Mouse (Mus musculus) CH12.LX (cell line): ENCODE results near the gene Wtap. TPM values are rescaled to one million over a fixed set of nuclear protein-coding genes. Genes with fewer than 3 reads are reported as not detected.
"Not testable (repeated sequence)": the region's sequence is repeated elsewhere in the genome, so short reads cannot be mapped to it uniquely, and the experiment has no call there.

Experiments used
- DNase-seq: peaks from one replicate; pipeline ENCODE4 v3.0.0-alpha.2; 2013; ENCODE audit errors: extremely low read depth
- H3K27ac ChIP-seq: 2 replicates; pipeline ENCODE4 v1.5.1; 2012; ENCODE audit warnings: low read depth, mild to moderate bottlenecking, control low read depth, moderate library complexity; ENCODE audit not compliant: insufficient read depth
- H3K27me3 ChIP-seq: replicated peaks from 2 replicates; pipeline ENCODE3; 2012; ENCODE audit warnings: inconsistent platforms
- H3K36me3 ChIP-seq, 2 experiments: replicated peaks in 1 of 2; 2 replicates each; pipeline versions ENCODE3 to v1.6.1; 2012; ENCODE audit warnings: inconsistent platforms in 1 of 2, low read length in 1 of 2, mild to moderate bottlenecking in 1 of 2, mixed read lengths in 1 of 2, moderate library complexity in 1 of 2; ENCODE audit not compliant: control insufficient read depth in 1 of 2, insufficient read depth in 1 of 2
- H3K4me1 ChIP-seq, 2 experiments: 2 replicates each; pipeline ENCODE4 v1.6.1; 2012; ENCODE audit warnings: inconsistent platforms in 1 of 2, moderate library complexity in 1 of 2; ENCODE audit not compliant: insufficient read depth in 2 of 2, control insufficient read depth in 1 of 2
- H3K4me2 ChIP-seq: 2 replicates; pipeline ENCODE4 v1.6.1; 2012; ENCODE audit warnings: low read depth, mild to moderate bottlenecking, control low read depth; ENCODE audit not compliant: poor library complexity, insufficient read depth, severe bottlenecking
- H3K4me3 ChIP-seq, 3 experiments: fragments of 150-350 bp in 1 of 3; sonication (generic) in 1 of 3; replicated peaks in 1 of 3; 2 replicates each; pipeline versions ENCODE3 to v1.5.1; 2011 to 2012; ENCODE audit warnings: low read depth in 2 of 3, low read length in 2 of 3, mild to moderate bottlenecking in 2 of 3, moderate library complexity in 2 of 3, control low read depth in 1 of 3, improper control_type of control experiment in 1 of 3, inconsistent platforms in 1 of 3, mixed read lengths in 1 of 3; ENCODE audit not compliant: poor library complexity in 1 of 3
- H3K79me2 ChIP-seq: replicated peaks from 2 replicates; pipeline ENCODE4 v1.6.1; 2012; ENCODE audit warnings: mild to moderate bottlenecking, moderate library complexity; ENCODE audit not compliant: control insufficient read depth, poor library complexity, insufficient read depth, severe bottlenecking; ENCODE audit errors: extremely low read depth
- H3K9ac ChIP-seq: 2 replicates; pipeline ENCODE4 v1.6.1; 2012; ENCODE audit warnings: low read depth, mild to moderate bottlenecking, control low read depth, moderate library complexity; ENCODE audit not compliant: insufficient read depth
- H3K9me3 ChIP-seq: replicated peaks from 2 replicates; pipeline ENCODE3; 2012; ENCODE audit warnings: low read length, inconsistent platforms, mixed read lengths
- CHD2 ChIP-seq: IDR thresholded peaks from 2 replicates; pipeline ENCODE4 v1.6.1; 2011; ENCODE audit warnings: low read length, improper control_type of control experiment
- ELF1 ChIP-seq: IDR thresholded peaks from 2 replicates; pipeline ENCODE4 v1.6.1; 2014; ENCODE audit warnings: low read depth, mild to moderate bottlenecking, inconsistent platforms, low read length, improper control_type of control experiment
- HCFC1 ChIP-seq: IDR thresholded peaks from 2 replicates; pipeline ENCODE4 v1.6.1; 2012; ENCODE audit warnings: low read depth, mild to moderate bottlenecking, inconsistent platforms, low read length, improper control_type of control experiment
- JUND ChIP-seq: conservative IDR thresholded peaks from 2 replicates; pipeline ENCODE4 v1.6.1; 2011; ENCODE audit warnings: low read depth, low read length, improper control_type of control experiment
- MAFK ChIP-seq: IDR thresholded peaks from 2 replicates; pipeline ENCODE4 v1.6.1; 2011; ENCODE audit warnings: low read length, improper control_type of control experiment; ENCODE audit not compliant: insufficient replicate concordance
- MAX ChIP-seq: IDR thresholded peaks from 2 replicates; pipeline ENCODE4 v1.6.1; 2011; ENCODE audit warnings: low read length, improper control_type of control experiment
- MYC ChIP-seq: IDR thresholded peaks from 2 replicates; pipeline ENCODE4 v1.6.1; 2011; ENCODE audit warnings: low read depth, mild to moderate bottlenecking, improper control_type of control experiment, low read length
- NELFE ChIP-seq: IDR thresholded peaks from 2 replicates; pipeline ENCODE4 v1.6.1; 2011; ENCODE audit warnings: low read depth, low read length, improper control_type of control experiment
- NRF1 ChIP-seq: IDR thresholded peaks from 2 replicates; pipeline ENCODE4 v1.6.1; 2014; ENCODE audit warnings: low read depth, mild to moderate bottlenecking, inconsistent platforms, low read length, improper control_type of control experiment, moderate library complexity
- POLR2AphosphoS2 ChIP-seq: IDR thresholded peaks from 2 replicates; pipeline ENCODE4 v1.6.1; 2011; ENCODE audit warnings: low read depth, low read length, improper control_type of control experiment
- RAD21 ChIP-seq: IDR thresholded peaks from 2 replicates; pipeline ENCODE4 v1.6.1; 2011; ENCODE audit warnings: low read depth, mild to moderate bottlenecking, low read length, improper control_type of control experiment, moderate library complexity
- RCOR1 ChIP-seq: conservative IDR thresholded peaks from 2 replicates; pipeline ENCODE4 v1.6.1; 2012; ENCODE audit warnings: low read depth, mild to moderate bottlenecking, inconsistent platforms, low read length, improper control_type of control experiment
- SIN3A ChIP-seq: IDR thresholded peaks from 2 replicates; pipeline ENCODE4 v1.6.1; 2012; ENCODE audit warnings: low read length, improper control_type of control experiment, inconsistent platforms
- SMC3 ChIP-seq: IDR thresholded peaks from 2 replicates; pipeline ENCODE4 v1.6.1; 2011; ENCODE audit warnings: low read depth, low read length, improper control_type of control experiment
- UBTF ChIP-seq: IDR thresholded peaks from 2 replicates; pipeline ENCODE4 v1.6.1; 2012; ENCODE audit warnings: low read depth, mild to moderate bottlenecking, inconsistent platforms, low read length, improper control_type of control experiment, moderate library complexity
- USF1 ChIP-seq: IDR thresholded peaks from 2 replicates; pipeline ENCODE4 v1.6.1; 2014; ENCODE audit warnings: low read depth, mild to moderate bottlenecking, inconsistent platforms, low read length, improper control_type of control experiment
- ZNF384 ChIP-seq: IDR thresholded peaks from 2 replicates; pipeline ENCODE4 v1.6.1; 2012; ENCODE audit warnings: low read depth, low read length, improper control_type of control experiment, inconsistent platforms
- dilution Hi-C: fragments of 300-500 bp; cut with MboI; formaldehyde crosslinking; loops from 2 replicates; pipeline ENCODE4 v1.14.3; 2020; ENCODE audit warnings: low sequenced_read_pairs; ENCODE audit not compliant: extremely low pct_unique_long_range_greater_than_20kb, extremely low pct_ligation_motif_present
- in situ Hi-C: fragments of 300-500 bp; cut with MboI; formaldehyde crosslinking; loops from 3 replicates; pipeline ENCODE4 v1.14.3; 2019; ENCODE audit warnings: low sequenced_read_pairs, low pct_ligation_motif_present, low pct_unique_long_range_greater_than_20kb, mixed read lengths
- polyA plus RNA-seq: library from polyadenylated mRNA; unstranded; fragments of >175 nt; gene quantifications from 2 replicates; pipeline ENCODE4 v1.2.1, GENCODE M21; 2012; ENCODE audit warnings: low read depth; ENCODE audit not compliant: insufficient read length
- total RNA-seq, 2 experiments: library from RNA; depleted of rRNA; stranded (reverse); fragments of 300-350 nt in 1 of 2; fragments of >200 nt in 1 of 2; gene quantifications; 2 replicates each; pipeline ENCODE4 v1.2.3; 2012 to 2014

Wtap gene
- total and polyA plus RNA-seq, 3 experiments = 54.1 to 129 (median 88.9) TPM

DNA sequence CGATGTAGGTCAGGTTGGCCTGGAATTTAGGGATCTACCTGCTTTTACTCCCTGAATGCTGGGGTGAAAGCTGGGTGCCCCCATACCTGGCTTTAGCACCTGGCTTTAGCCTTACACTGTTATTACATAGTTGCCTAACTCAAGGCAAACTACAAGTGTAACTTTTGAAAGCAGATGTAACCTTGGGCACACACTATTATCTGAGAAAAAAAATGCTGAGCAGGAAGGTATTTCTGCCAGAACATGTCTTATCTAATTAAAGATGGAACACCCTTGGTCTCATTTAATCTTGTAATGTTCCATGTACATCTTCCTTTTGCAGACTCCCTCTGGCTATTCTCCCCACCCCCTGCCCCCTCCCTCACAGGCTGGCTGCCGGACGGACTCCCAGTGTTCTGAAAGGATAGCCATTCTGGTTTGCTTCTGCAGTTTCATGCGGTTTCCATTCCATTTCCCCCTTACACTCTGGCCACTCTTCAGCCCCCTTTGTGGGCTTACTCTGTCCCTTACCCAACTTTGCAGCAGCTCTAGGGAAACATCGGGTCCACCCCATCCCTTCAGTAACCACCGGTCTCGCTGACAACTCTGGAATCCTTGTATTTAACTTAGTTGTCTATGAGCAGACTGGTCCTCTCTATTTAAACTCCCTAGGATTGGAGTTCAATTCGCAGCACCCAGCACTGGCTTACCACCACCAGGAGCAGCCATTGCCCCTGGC, 52.3 kb downstream of the Wtap start:
- Histone ChIP-seq H3K9ac (no peak overlapping the region), H3K4me3 (no peak overlapping the region), H3K79me2 (no peaks in the 10 kb centered on the region), H3K9me3 (no peaks in the 10 kb centered on the region), H3K27ac (no peak overlapping the region), H3K4me2 (no peak overlapping the region), H3K36me3 (peaks cover 25 to 50% of the 10 kb centered on the region in 2 experiments), H3K4me1 (no peaks in the 10 kb centered on the region), H3K27me3 (no peaks in the 10 kb centered on the region)
- TF ChIP-seq MAFK (no peak), HCFC1 (no peak), ELF1 (no peak), RCOR1 (no peak), CHD2 (no peak), UBTF (no peak), RAD21 (no peak), JUND (no peak), SIN3A (no peak), MAX (no peak), POLR2AphosphoS2 (no peak), NRF1 (no peak), SMC3 (no peak)
- in situ Hi-C loops (no loop called here), dilution Hi-C loops (no loop called here)
- DNase-seq = no peak

- Histone ChIP-seq H3K79me2 (no peaks in the 10 kb centered on the region), H3K36me3 (peaks cover 18 to 40% of the 10 kb centered on the region in 2 experiments), H3K27ac (no peak within 1 kb of the TSS), H3K4me3 (no peak within 1 kb of the TSS), H3K27me3 (no peaks in the 10 kb centered on the region), H3K9ac (no peak within 1 kb of the TSS), H3K4me2 (no peak within 1 kb of the TSS), H3K9me3 (no peaks in the 10 kb centered on the region), H3K4me1 (no peaks in the 10 kb centered on the region)
- TF ChIP-seq HCFC1 (no peak), USF1 (no peak), JUND (no peak), NELFE (no peak), SMC3 (no peak), MAX (no peak), RCOR1 (no peak), RAD21 (no peak), ZNF384 (no peak), MYC (no peak), CHD2 (no peak)
- no peak for DNase-seq
- in situ Hi-C loops (no loop called here), dilution Hi-C loops (no loop called here)
These were observed 53.7 kb downstream of the Wtap start, which contains the start of gene Acat3 for GRCm38 (mm10) chr17:12940151-12940805. Gene Acat3, minus strand, starts transcription at chr17:12940600.

DNA sequence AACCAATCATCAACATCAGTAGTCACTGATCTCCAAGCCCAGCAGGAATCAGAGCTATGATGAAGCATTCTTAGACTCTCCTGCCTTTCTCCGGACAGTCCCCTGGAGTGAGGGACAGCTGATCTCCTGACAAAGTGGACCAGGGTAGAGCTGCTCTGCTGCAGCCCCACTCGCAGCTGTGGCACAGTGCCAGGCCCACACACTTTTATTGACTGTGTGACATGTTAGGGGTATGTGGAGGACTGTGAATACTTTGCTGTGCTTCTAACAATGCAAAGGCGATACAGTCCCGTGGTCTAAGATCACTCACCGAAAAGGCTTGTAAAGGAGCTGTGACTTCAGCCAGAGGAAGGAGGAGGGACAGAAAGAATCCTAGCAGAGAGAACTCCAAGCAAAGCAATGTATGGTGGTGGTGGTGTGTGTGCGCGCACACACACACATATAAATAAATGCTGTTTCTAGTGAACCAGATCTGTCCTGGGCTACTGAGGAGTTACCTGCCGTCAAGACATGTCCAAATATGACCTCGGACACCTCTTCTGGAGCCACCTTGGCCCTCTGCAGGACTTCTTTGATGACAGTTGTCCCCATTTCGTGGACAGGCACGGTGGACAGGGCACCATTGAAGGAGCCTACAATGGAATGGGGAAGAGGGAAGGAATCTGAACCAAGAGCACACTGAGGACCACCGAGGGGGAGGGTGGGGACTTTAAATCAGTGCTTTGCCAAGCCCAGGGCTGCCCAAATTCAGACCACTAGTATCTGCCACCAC, 54.4 kb downstream of the Wtap start:
- H3K9ac ChIP-seq, H3K4me3 ChIP-seq, H3K27me3 ChIP-seq, H3K4me2 ChIP-seq, H3K27ac ChIP-seq, H3K79me2 ChIP-seq, H3K4me1 ChIP-seq, in situ Hi-C loops, H3K9me3 ChIP-seq, DNase-seq, dilution Hi-C loops: not testable (repeated sequence)
- peaks cover 15 to 33% of the 10 kb centered on the region in 2 experiments for H3K36me3 ChIP-seq
